Mouse (Mus musculus) cerebellum, postnatal 25 days (tissue): ENCODE results near the gene Itgb3bp.

ENCODE experiments used
- DNase-seq, 2 experiments: peaks; one replicate each; pipeline ENCODE4 v3.0.0; 2021; ENCODE audit warnings: mixed read lengths in 2 of 2

Itgb3bp gene

GRCm38 (mm10) chr4:99715783-99716416 lies 213.7 kb downstream of the Itgb3bp start:
- DNase-seq = no peak
